Mouse (Mus musculus): ENCODE data around the gene Cox5a. TPM values are rescaled to one million over a fixed set of nuclear protein-coding genes. Genes with fewer than 3 reads are reported as not detected.

The Cox5a gene
- polyA plus RNA-seq, 1 experiment from 2014 or later, result 604 TPM

- Histone ChIP-seq H3K4me3 (replicated peaks) (no peak overlapping the region), H3K9me3 (no peaks in the 10 kb centered on the region), H3K27me3 (no peaks in the 10 kb centered on the region; the same call in 1 of the 2 replicates), H3K36me3 (peaks cover 2% of the 10 kb centered on the region), H3K4me2 (no peak overlapping the region), H3K9ac (replicated peaks) (0 out of 2 replicates have a peak overlapping the region, but pooled peaks have one; percentile 34), H3K4me1 (replicated peaks) (peaks cover 46% of the 10 kb centered on the region), H3K27ac (no peak overlapping the region)
- ATAC-seq (ENCODE audit: insufficient number of reproducible peaks, insufficient read depth, low FRiP score, low TSS enrichment, low read depth), result no peak
- 68% methylated on average over 4 of the region's 4 CpGs for WGBS
These were observed 41.9 kb downstream of the Cox5a start for GRCm38 (mm10) chr9:57562896-57563372.

GRCm38 (mm10) chr9:57564609-57565008 is 43.5 kb downstream of the Cox5a start:
- Histone ChIP-seq H3K9ac (replicated peaks) (no peak overlapping the region), H3K4me2 (no peak overlapping the region), H3K27me3 (no peaks in the 10 kb centered on the region), H3K4me3 (replicated peaks) (no peak overlapping the region), H3K27ac (no peak overlapping the region), H3K9me3 (no peaks in the 10 kb centered on the region), H3K4me1 (replicated peaks) (peaks cover 46% of the 10 kb centered on the region), H3K36me3 (peaks cover 19% of the 10 kb centered on the region)
- ATAC-seq (ENCODE audit: insufficient number of reproducible peaks, insufficient read depth, low FRiP score, low TSS enrichment, low read depth), result no peak
- WGBS, result 82% methylated on average over 6 of the region's 6 CpGs

DNA sequence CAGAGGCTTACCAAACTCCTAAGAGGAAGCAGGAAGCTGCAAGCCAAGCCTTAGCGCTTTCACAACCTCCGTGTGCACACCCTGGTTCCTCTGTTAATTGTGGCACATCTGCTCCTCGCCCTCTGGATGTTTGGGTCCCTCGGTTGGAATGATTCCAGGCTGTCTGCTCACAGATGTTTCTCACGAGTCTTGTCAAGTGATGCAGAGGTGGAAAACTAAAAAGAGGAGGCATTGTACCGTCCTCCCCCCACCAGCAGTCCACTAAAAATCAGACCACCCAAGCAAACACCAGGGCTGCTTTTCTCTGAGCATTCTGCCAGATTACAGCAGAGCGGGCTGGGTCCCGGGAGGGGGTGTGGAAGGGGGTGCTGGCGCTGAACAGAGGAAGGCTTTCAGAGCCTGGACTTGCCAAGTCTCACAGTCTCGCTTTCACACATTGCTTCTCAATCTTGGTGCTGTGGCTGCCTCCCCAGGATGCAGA is 44.7 kb downstream of the Cox5a start:
- Histone ChIP-seq H3K9ac (replicated peaks) (no peak overlapping the region), H3K4me1 (replicated peaks) (peaks cover 43% of the 10 kb centered on the region), H3K27me3 (no peaks in the 10 kb centered on the region), H3K4me2 (no peak overlapping the region), H3K9me3 (no peaks in the 10 kb centered on the region), H3K27ac (peak overlapping the region; percentile 87), H3K36me3 (peaks cover 25% of the 10 kb centered on the region), H3K4me3 (replicated peaks) (no peak overlapping the region)
- 40% methylated on average over 10 of the region's 10 CpGs for WGBS
- no peak for ATAC-seq (ENCODE audit: insufficient number of reproducible peaks, insufficient read depth, low FRiP score, low TSS enrichment, low read depth)

DNA sequence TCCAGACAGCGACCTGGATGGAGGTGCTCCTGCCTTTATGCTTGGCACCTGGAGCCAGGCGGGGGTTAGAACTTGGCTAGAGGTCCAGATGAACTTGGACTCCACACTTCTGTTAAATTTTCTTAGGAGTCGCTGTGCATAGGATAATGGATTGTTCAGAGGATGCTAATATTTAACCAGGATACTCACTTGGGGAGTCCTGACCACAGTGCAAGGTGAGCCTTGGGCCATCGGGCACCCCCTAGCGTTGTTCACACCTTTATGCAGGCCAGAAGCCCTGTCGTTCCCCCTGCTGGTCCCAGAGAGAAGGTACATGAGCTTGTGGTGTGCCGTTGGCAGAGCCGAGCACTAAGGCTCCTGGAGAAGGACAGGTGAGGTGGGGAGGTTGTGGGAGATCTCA is 45.8 kb downstream of the Cox5a start:
- no peaks in the 10 kb centered on the region for H3K27me3 ChIP-seq
- no peak for ATAC-seq (ENCODE audit: insufficient number of reproducible peaks, insufficient read depth, low FRiP score, low TSS enrichment, low read depth)
- H3K4me1 ChIP-seq (replicated peaks), result peaks cover 36% of the 10 kb centered on the region
- no peak overlapping the region for H3K4me3 ChIP-seq (replicated peaks)
- H3K27ac ChIP-seq, result peak overlapping the region; percentile 87
- no peaks in the 10 kb centered on the region for H3K9me3 ChIP-seq
- 59% methylated on average over 8 of the region's 8 CpGs for WGBS
- H3K4me2 ChIP-seq, result no peak overlapping the region
- H3K36me3 ChIP-seq, result peaks cover 32% of the 10 kb centered on the region
- H3K9ac ChIP-seq (replicated peaks), result no peak overlapping the region

DNA sequence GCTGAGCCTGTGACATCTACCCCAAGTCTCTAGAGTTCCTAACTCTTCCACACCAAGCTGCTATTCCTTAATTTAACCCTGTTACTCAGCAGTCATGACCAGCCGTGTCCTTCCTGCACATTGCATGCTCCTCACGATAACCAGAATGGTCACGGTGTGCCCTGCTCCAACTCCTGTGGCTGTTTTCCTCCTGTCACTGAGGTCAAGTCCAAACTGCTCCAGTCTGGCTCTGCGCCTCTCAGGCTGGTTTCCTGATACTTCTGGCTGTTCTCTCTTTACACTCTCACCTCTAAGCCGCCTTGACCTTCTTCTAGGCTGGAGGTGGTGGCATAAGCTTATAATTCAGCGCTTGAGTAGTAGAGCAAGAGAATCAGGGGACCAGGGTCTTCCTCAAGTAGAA is 47.4 kb downstream of the Cox5a start:
- no peak overlapping the region for H3K27ac ChIP-seq
- H3K9ac ChIP-seq (replicated peaks), result no peak overlapping the region; the same call in 1 of the 2 replicates
- no peak for ATAC-seq (ENCODE audit: insufficient number of reproducible peaks, insufficient read depth, low FRiP score, low TSS enrichment, low read depth)
- peaks cover 39% of the 10 kb centered on the region for H3K36me3 ChIP-seq
- WGBS, result 95% methylated on average over 6 of the region's 6 CpGs
- peaks cover 23% of the 10 kb centered on the region for H3K4me1 ChIP-seq (replicated peaks)
- H3K9me3 ChIP-seq, result no peaks in the 10 kb centered on the region
- H3K4me2 ChIP-seq, result no peak overlapping the region
- no peak overlapping the region for H3K4me3 ChIP-seq (replicated peaks)
- H3K27me3 ChIP-seq, result no peaks in the 10 kb centered on the region

DNA sequence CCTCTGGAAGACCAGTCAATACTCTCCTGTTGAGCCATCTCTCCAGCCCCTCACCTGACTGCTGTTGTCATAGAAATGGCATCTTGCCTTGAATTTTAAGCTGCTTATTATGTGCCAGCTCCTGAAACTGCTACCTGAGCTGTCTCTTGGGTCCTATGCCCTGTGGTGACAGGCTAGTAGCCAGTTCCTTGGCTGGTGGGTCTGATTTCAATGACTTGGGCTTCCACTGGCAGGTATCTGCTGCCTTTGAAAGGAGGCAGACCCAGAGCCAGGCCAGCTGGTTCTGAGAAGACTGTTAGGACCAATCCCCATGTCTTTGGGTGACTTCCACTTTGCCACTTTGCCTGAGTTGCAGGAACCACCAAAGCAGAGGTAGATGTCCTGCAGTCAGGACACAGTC is 53.3 kb downstream of the Cox5a start:
- no peak overlapping the region for H3K9ac ChIP-seq (replicated peaks)
- no peak for ATAC-seq (ENCODE audit: insufficient number of reproducible peaks, insufficient read depth, low FRiP score, low TSS enrichment, low read depth)

GRCm38 (mm10) chr9:57575577-57575976 is 54.5 kb downstream of the Cox5a start:
- peaks cover 61% of the 10 kb centered on the region for H3K36me3 ChIP-seq
- no peak overlapping the region for H3K9ac ChIP-seq (replicated peaks)
- no peak for ATAC-seq (ENCODE audit: insufficient number of reproducible peaks, insufficient read depth, low FRiP score, low TSS enrichment, low read depth)
- 88% methylated on average over 3 of the region's 3 CpGs for WGBS
- no peaks in the 10 kb centered on the region for H3K4me1 ChIP-seq (replicated peaks)
- no peak overlapping the region for H3K4me3 ChIP-seq (replicated peaks)
- H3K9me3 ChIP-seq, result no peaks in the 10 kb centered on the region
- H3K4me2 ChIP-seq, result no peak overlapping the region
- no peak overlapping the region for H3K27ac ChIP-seq
- H3K27me3 ChIP-seq, result no peaks in the 10 kb centered on the region

More for the DNA sequence above, 53.3 kb downstream of the Cox5a start:
- no peak overlapping the region for H3K4me3 ChIP-seq (replicated peaks)
- H3K4me2 ChIP-seq, result no peak overlapping the region
- H3K9me3 ChIP-seq, result no peaks in the 10 kb centered on the region
- peaks cover 55% of the 10 kb centered on the region for H3K36me3 ChIP-seq
- no peaks in the 10 kb centered on the region for H3K4me1 ChIP-seq (replicated peaks)
- H3K27ac ChIP-seq, result no peak overlapping the region
- H3K27me3 ChIP-seq, result no peaks in the 10 kb centered on the region

GRCm38 (mm10) chr9:57577144-57577849 is 56.2 kb downstream of the Cox5a start:
- no peaks in the 10 kb centered on the region for H3K9me3 ChIP-seq
- no peaks in the 10 kb centered on the region for H3K27me3 ChIP-seq
- H3K4me2 ChIP-seq, result no peak overlapping the region
- no peak overlapping the region for H3K4me3 ChIP-seq (replicated peaks)
- H3K9ac ChIP-seq (replicated peaks), result no peak overlapping the region
- no peak overlapping the region for H3K27ac ChIP-seq
- no peaks in the 10 kb centered on the region for H3K4me1 ChIP-seq (replicated peaks)
- peaks cover 65% of the 10 kb centered on the region for H3K36me3 ChIP-seq
- ATAC-seq (ENCODE audit: insufficient number of reproducible peaks, insufficient read depth, low FRiP score, low TSS enrichment, low read depth), result no peak
- 75% methylated on average over 6 of the region's 6 CpGs for WGBS

Other genes with a start within 250 kb of the Cox5a start
- 22.4 and 28.3 TPM in 2 replicates for gene Ppcdc, start 81.2 kb upstream of the Cox5a start, polyA plus RNA-seq (2016; fragmentation: Nextera tagmentation; extraction: Ambion mirVana)
- 10.6 and 10.7 TPM in 2 replicates for gene Scamp5, start 53.2 kb upstream of the Cox5a start, polyA plus RNA-seq (2016; fragmentation: Nextera tagmentation; extraction: Ambion mirVana)
- 0.76 and 1.3 TPM in 2 replicates for gene Rpp25, start 17.2 kb upstream of the Cox5a start, polyA plus RNA-seq (2016; fragmentation: Nextera tagmentation; extraction: Ambion mirVana)
- 20.6 and 20.8 TPM in 2 replicates for gene Fam219b, start 16.3 kb downstream of the Cox5a start, polyA plus RNA-seq (2016; fragmentation: Nextera tagmentation; extraction: Ambion mirVana)
- gene Mpi, start 31.5 kb downstream of the Cox5a start, polyA plus RNA-seq (2016; fragmentation: Nextera tagmentation; extraction: Ambion mirVana), result 56.8 and 58.0 TPM in 2 replicates
- gene Scamp2, start 39.7 kb downstream of the Cox5a start, polyA plus RNA-seq (2016; fragmentation: Nextera tagmentation; extraction: Ambion mirVana), result 49.5 and 51.9 TPM in 2 replicates
- gene Ulk3, start 68.2 kb downstream of the Cox5a start, polyA plus RNA-seq (2016; fragmentation: Nextera tagmentation; extraction: Ambion mirVana), result 17.5 and 19.4 TPM in 2 replicates
- gene Cplx3, start 85.0 kb downstream of the Cox5a start, polyA plus RNA-seq (2016; fragmentation: Nextera tagmentation; extraction: Ambion mirVana), result not detected in 2 replicates
- gene Lman1l, start 99.5 kb downstream of the Cox5a start, polyA plus RNA-seq (2016; fragmentation: Nextera tagmentation; extraction: Ambion mirVana), result 0.14 TPM in 1 of 2 replicates, not detected in the other
- 33.9 and 36.0 TPM in 2 replicates for gene Csk, start 132.4 kb downstream of the Cox5a start, polyA plus RNA-seq (2016; fragmentation: Nextera tagmentation; extraction: Ambion mirVana)
- not detected in 2 replicates for gene Cyp1a2, start 162.4 kb downstream of the Cox5a start, polyA plus RNA-seq (2016; fragmentation: Nextera tagmentation; extraction: Ambion mirVana)
- gene Cyp1a1, start 166.7 kb downstream of the Cox5a start, polyA plus RNA-seq (2016; fragmentation: Nextera tagmentation; extraction: Ambion mirVana), result not detected in 2 replicates
- 41.4 and 42.1 TPM in 2 replicates for gene Edc3, start 187.3 kb downstream of the Cox5a start, polyA plus RNA-seq (2016; fragmentation: Nextera tagmentation; extraction: Ambion mirVana)
- gene Clk3, start 244.6 kb downstream of the Cox5a start, polyA plus RNA-seq (2016; fragmentation: Nextera tagmentation; extraction: Ambion mirVana), result 79.6 and 83.3 TPM in 2 replicates

All from limb, embryonic 12.5 days (tissue).